Mouse (Mus musculus) spleen, adult 2 months (tissue): ENCODE results near the gene Slc24a2. TPM values are rescaled to one million over a fixed set of nuclear protein-coding genes. Genes with fewer than 3 reads are reported as not detected.

Source experiments
- DNase-seq, 2 experiments: peaks; one replicate each; pipeline versions ENCODE4 v3.0.0 to v3.0.0-alpha.2; 2012 to 2021; ENCODE audit warnings: low spot score in 2 of 2, low read depth in 1 of 2
- H3K27ac ChIP-seq: fragments of 200-500 bp; 2 replicates; pipeline ENCODE4 v1.5.1; 2012; ENCODE audit warnings: low read length, inconsistent platforms; ENCODE audit not compliant: insufficient read depth
- H3K27me3 ChIP-seq: fragments of 200-500 bp; 2 replicates; pipeline ENCODE4 v1.6.1; 2012; ENCODE audit warnings: mild to moderate bottlenecking, moderate library complexity, low read length, inconsistent platforms; ENCODE audit not compliant: control insufficient read depth, insufficient read depth
- H3K36me3 ChIP-seq: fragments of 200-500 bp; 2 replicates; pipeline ENCODE4 v1.6.1; 2012; ENCODE audit warnings: mild to moderate bottlenecking, low read length, inconsistent platforms; ENCODE audit not compliant: control insufficient read depth, insufficient read depth
- H3K4me1 ChIP-seq: fragments of 200-500 bp; 2 replicates; pipeline ENCODE4 v1.6.1; 2011; ENCODE audit warnings: inconsistent platforms; ENCODE audit not compliant: control insufficient read depth, insufficient read depth, insufficient read length
- H3K4me3 ChIP-seq: fragments of 200-500 bp; 2 replicates; pipeline ENCODE4 v1.5.1; 2011; ENCODE audit warnings: mild to moderate bottlenecking, inconsistent platforms; ENCODE audit not compliant: insufficient read depth, insufficient read length; ENCODE audit errors: extremely low read depth
- CTCF ChIP-seq: fragments of 200-500 bp; IDR thresholded peaks from 2 replicates; pipeline ENCODE4 v1.5.1; 2011; ENCODE audit warnings: mild to moderate bottlenecking, inconsistent platforms; ENCODE audit not compliant: insufficient read depth, insufficient read length, insufficient replicate concordance; ENCODE audit errors: extremely low read depth
- POLR2A ChIP-seq: fragments of 200-500 bp; IDR thresholded peaks from 2 replicates; pipeline ENCODE4 v1.6.1; 2011; ENCODE audit warnings: low read depth, low read length, inconsistent platforms
- WGBS: fragments of 180-500 bp; shearing (Covaris S2); methylation state at CpG from one replicate; pipeline ENCODE4 v1.1.7; 2018; 5-methylcytosine and 5-hydroxymethylcytosine counted together
- polyA plus RNA-seq: library from polyadenylated mRNA; depleted of rRNA; stranded (reverse); fragments of >200 nt; gene quantifications from 2 replicates; pipeline ENCODE4 v1.2.3, GENCODE M21; 2012; rRNA removed

Slc24a2 gene
- not detected in 2 replicates for polyA plus RNA-seq

GRCm38 (mm10) chr4:87229960-87230551, at the start of gene Slc24a2:
Gene Slc24a2, minus strand, starts transcription at chr4:87230477.
- peaks cover 4% of the 10 kb centered on the region; the same call in 1 of the 2 replicates for H3K27me3 ChIP-seq
- no peaks in the 10 kb centered on the region for H3K36me3 ChIP-seq
- H3K4me1 ChIP-seq: no peaks in the 10 kb centered on the region; the same call in 1 of the 2 replicates
- 2% methylated on average over 56 of the region's 62 CpGs for WGBS
- TF ChIP-seq POLR2A (no peak), CTCF (no peak)
- no peak within 1 kb of the TSS for H3K4me3 ChIP-seq
- DNase-seq: no peak
- no peak within 1 kb of the TSS for H3K27ac ChIP-seq

DNA sequence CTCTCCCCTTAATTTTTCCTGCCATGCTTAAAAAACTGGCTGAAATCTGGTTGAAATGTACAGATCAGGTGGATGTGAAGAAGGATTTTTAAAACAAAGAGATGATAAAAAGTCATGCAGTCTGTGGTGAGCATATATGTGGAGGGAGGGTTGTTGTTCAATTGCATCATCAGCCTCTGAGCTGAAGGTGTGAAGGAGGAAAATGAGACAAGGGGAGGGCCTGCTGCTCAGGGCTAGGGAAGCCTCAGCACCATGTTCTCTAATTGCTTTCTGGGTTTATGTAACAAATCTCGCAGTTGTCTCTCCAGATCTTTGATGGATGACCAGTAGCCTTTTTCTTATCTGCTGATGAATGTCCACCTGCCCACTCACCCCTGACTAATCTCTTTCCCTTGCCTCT, 44.5 kb upstream of the Slc24a2 start:
- H3K36me3 ChIP-seq: no peaks in the 10 kb centered on the region
- 57% methylated on average over 1 of the region's 1 CpGs for whole genome bisulfite sequencing
- no peak for DNase-seq
- no peak for TF ChIP-seq POLR2A
- no peak for TF ChIP-seq CTCF
- no peak overlapping the region for H3K27ac ChIP-seq
- no peaks in the 10 kb centered on the region for H3K27me3 ChIP-seq
- H3K4me1 ChIP-seq: no peaks in the 10 kb centered on the region
- no peak overlapping the region for H3K4me3 ChIP-seq

GRCm38 (mm10) chr4:87274276-87274675, 44.0 kb upstream of the Slc24a2 start:
- no peaks in the 10 kb centered on the region for H3K36me3 ChIP-seq
- no peak for DNase-seq
- 86% methylated on average over 2 of the region's 2 CpGs for WGBS
- no peak overlapping the region for H3K27ac ChIP-seq
- no peaks in the 10 kb centered on the region for H3K27me3 ChIP-seq
- no peak overlapping the region for H3K4me3 ChIP-seq
- H3K4me1 ChIP-seq: no peaks in the 10 kb centered on the region
- TF ChIP-seq CTCF (no peak), POLR2A (no peak)

- DNase-seq: no peak
- Histone ChIP-seq H3K36me3 (no peaks in the 10 kb centered on the region), H3K4me1 (no peaks in the 10 kb centered on the region), H3K27me3 (no peaks in the 10 kb centered on the region), H3K4me3 (no peak overlapping the region), H3K27ac (no peak overlapping the region)
- TF ChIP-seq CTCF (no peak), POLR2A (no peak)
- WGBS: 90% methylated on average over 3 of the region's 3 CpGs
Observed at GRCm38 (mm10) chr4:87273476-87273875, 43.2 kb upstream of the Slc24a2 start.

GRCm38 (mm10) chr4:87229224-87229959, 885 bp downstream of the Slc24a2 start:
- WGBS: 23% methylated on average over 14 of the region's 14 CpGs
- TF ChIP-seq CTCF (no peak), POLR2A (no peak)

GRCm38 (mm10) chr4:87221586-87221985, 8.7 kb downstream of the Slc24a2 start:
- H3K36me3 ChIP-seq: no peaks in the 10 kb centered on the region
- WGBS: 48% methylated on average over 2 of the region's 2 CpGs
- H3K27me3 ChIP-seq: no peaks in the 10 kb centered on the region
- no peak for DNase-seq
- no peak overlapping the region for H3K27ac ChIP-seq
- TF ChIP-seq CTCF (no peak), POLR2A (no peak)
- H3K4me1 ChIP-seq: no peaks in the 10 kb centered on the region
- no peak overlapping the region for H3K4me3 ChIP-seq

More at GRCm38 (mm10) chr4:87229224-87229959, 885 bp downstream of the Slc24a2 start:
- Histone ChIP-seq H3K4me1 (no peaks in the 10 kb centered on the region; the same call in 1 of the 2 replicates), H3K36me3 (no peaks in the 10 kb centered on the region), H3K4me3 (no peak overlapping the region), H3K27ac (no peak overlapping the region), H3K27me3 (peaks cover 4% of the 10 kb centered on the region; the same call in 1 of the 2 replicates)
- no peak for DNase-seq

- Histone ChIP-seq H3K4me1 (no peaks in the 10 kb centered on the region), H3K36me3 (no peaks in the 10 kb centered on the region), H3K4me3 (no peak overlapping the region; the same call in 1 of the 2 replicates), H3K27ac (no peak overlapping the region), H3K27me3 (no peaks in the 10 kb centered on the region)
- WGBS: 84% methylated on average over 5 of the region's 5 CpGs
- no peak for TF ChIP-seq CTCF
- no peak for TF ChIP-seq POLR2A
- no peak for DNase-seq
Observed at GRCm38 (mm10) chr4:87218196-87218595, 12.1 kb downstream of the Slc24a2 start.
